Mouse (Mus musculus) left cerebral cortex, adult 18-20 months (tissue): ENCODE measurements around the gene Gpt2. TPM values are rescaled to one million over a fixed set of nuclear protein-coding genes. Genes with fewer than 3 reads are reported as not detected.

ENCODE experiments used
- DNase-seq, 2 experiments: peaks; one replicate each; pipeline ENCODE4 v3.0.0; 2021 to 2022; ENCODE audit warnings: low spot score in 2 of 2, mixed read lengths in 1 of 2
- total RNA-seq, 2 experiments: library from RNA; stranded (reverse); gene quantifications; 2 replicates each; pipeline ENCODE4 v1.2.3; 2021

Gpt2 gene
- total RNA-seq, 2 experiments from 2014 or later: 52.6 to 58.0 TPM

- DNase-seq: no peak
These were observed 29.0 kb downstream of the Gpt2 start for GRCm38 (mm10) chr8:85521332-85521731.

GRCm38 (mm10) chr8:85524086-85524485 lies 31.7 kb downstream of the Gpt2 start:
- DNase-seq: no peak

GRCm38 (mm10) chr8:85526105-85526504 lies 33.7 kb downstream of the Gpt2 start:
- peak; percentile 68 to 73 for DNase-seq

GRCm38 (mm10) chr8:85528959-85529358 lies 36.6 kb downstream of the Gpt2 start:
- no peak for DNase-seq

- DNase-seq: no peak
These were observed 38.3 kb downstream of the Gpt2 start for GRCm38 (mm10) chr8:85530717-85531116.

- no peak for DNase-seq
These were observed 39.1 kb downstream of the Gpt2 start for GRCm38 (mm10) chr8:85531471-85531870.

- DNase-seq: no peak
These were observed 40.5 kb downstream of the Gpt2 start for GRCm38 (mm10) chr8:85532843-85533242.

GRCm38 (mm10) chr8:85533434-85533833 lies 41.1 kb downstream of the Gpt2 start:
- DNase-seq: no peak

- peak in 1 of 2 experiments; percentile 60 for DNase-seq
These were observed 41.8 kb downstream of the Gpt2 start for GRCm38 (mm10) chr8:85534163-85534562.

- DNase-seq: no peak
These were observed 44.0 kb downstream of the Gpt2 start for GRCm38 (mm10) chr8:85536332-85536731.

- DNase-seq: no peak
These were observed 59.6 kb downstream of the Gpt2 start for GRCm38 (mm10) chr8:85551934-85552333.

GRCm38 (mm10) chr8:85554391-85555180 lies 62.2 kb downstream of the Gpt2 start:
- DNase-seq: peak in 1 of 2 experiments; percentile 10

GRCm38 (mm10) chr8:85555181-85556145 lies 63.1 kb downstream of the Gpt2 start, which contains the start of gene Dnaja2:
TSS of gene Dnaja2 (minus strand) at chr8:85555344.
- DNase-seq: peak; percentile 86 to 93

GRCm38 (mm10) chr8:85556986-85557600 lies 64.7 kb downstream of the Gpt2 start:
- no peak for DNase-seq

- DNase-seq: no peak
These were observed 65.2 kb downstream of the Gpt2 start for GRCm38 (mm10) chr8:85557601-85557986.

GRCm38 (mm10) chr8:85559201-85559600 lies 66.8 kb downstream of the Gpt2 start:
- no peak for DNase-seq

GRCm38 (mm10) chr8:85559966-85560365 lies 67.6 kb downstream of the Gpt2 start:
- DNase-seq: no peak

GRCm38 (mm10) chr8:85563336-85563735 lies 71.0 kb downstream of the Gpt2 start:
- DNase-seq: no peak

- DNase-seq: no peak
These were observed 72.8 kb downstream of the Gpt2 start for GRCm38 (mm10) chr8:85565186-85565585.

- no peak for DNase-seq
These were observed 75.4 kb downstream of the Gpt2 start for GRCm38 (mm10) chr8:85567801-85568200.

- no peak for DNase-seq
These were observed 78.1 kb downstream of the Gpt2 start for GRCm38 (mm10) chr8:85570466-85570865.
